Mouse (Mus musculus): Measurements from ENCODE around the gene Lrrc10. TPM values are rescaled to one million over a fixed set of nuclear protein-coding genes. Genes with fewer than 3 reads are reported as not detected.

Gene Lrrc10
- polyA plus RNA-seq (2015; fragmentation: Nextera tagmentation; extraction: Ambion mirVana): 0.19 TPM in 1 of 2 replicates, not detected in the other

DNA sequence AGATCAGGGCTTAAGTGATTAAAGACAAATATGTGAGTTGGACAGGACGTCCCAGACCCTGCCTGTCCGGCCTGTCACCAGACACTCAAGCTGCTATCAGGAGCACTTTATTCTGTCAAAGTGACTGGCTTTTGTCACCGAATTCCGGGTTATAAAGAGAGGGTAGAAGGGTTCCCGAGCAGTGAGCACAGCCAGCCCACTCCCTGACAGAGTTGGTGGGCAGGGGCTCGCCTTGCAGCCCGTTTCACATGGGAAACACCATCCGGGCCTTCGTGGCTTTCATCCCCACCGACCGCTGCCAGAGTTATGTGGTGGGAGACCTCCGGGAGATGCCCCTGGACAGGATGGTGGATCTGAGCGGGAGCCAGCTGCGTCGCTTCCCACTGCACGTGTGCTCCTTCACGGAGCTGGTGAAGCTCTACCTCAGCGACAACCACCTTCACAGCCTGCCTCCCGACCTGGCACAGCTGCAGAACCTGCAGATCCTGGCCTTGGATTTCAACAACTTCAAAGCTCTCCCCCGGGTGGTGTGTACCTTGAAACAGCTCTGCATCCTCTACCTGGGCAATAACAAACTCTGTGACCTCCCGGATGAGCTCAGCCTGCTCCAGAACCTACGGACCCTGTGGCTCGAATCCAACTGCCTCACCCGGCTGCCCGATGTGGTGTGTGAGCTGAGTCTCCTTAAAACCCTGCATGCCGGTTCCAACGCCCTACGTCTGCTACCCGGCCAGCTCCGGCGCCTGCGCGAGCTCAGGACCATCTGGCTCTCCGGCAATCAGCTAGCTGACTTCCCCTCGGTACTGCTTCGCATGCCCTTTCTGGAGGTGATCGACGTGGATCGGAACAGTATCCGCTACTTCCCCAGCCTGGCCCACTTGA lies at the start of gene Lrrc10:
Gene Lrrc10, plus strand, starts transcription at position 167 of the 882 bp plus-strand sequence.
- no peak within 1 kb of the TSS for H3K27ac ChIP-seq
- ATAC-seq (replicated peaks): 0 out of 2 replicates have a peak, but pooled peaks have one; percentile 32
- peaks cover 7% of the 10 kb centered on the region; the same call in 1 of the 2 replicates for H3K36me3 ChIP-seq (replicated peaks)
- H3K4me3 ChIP-seq: peak within 1 kb of the TSS; percentile 2; the same call in 1 of the 2 replicates
- no peaks in the 10 kb centered on the region for H3K27me3 ChIP-seq (replicated peaks)
- no peak within 1 kb of the TSS for H3K9ac ChIP-seq
- 0 out of 2 replicates have a peak, but pooled peaks cover 3% of the 10 kb centered on the region for H3K4me1 ChIP-seq
- 42% methylated on average over 40 of the region's 40 CpGs for WGBS
- H3K4me2 ChIP-seq: peak within 1 kb of the TSS; percentile 37
- H3K9me3 ChIP-seq: no peaks in the 10 kb centered on the region

DNA sequence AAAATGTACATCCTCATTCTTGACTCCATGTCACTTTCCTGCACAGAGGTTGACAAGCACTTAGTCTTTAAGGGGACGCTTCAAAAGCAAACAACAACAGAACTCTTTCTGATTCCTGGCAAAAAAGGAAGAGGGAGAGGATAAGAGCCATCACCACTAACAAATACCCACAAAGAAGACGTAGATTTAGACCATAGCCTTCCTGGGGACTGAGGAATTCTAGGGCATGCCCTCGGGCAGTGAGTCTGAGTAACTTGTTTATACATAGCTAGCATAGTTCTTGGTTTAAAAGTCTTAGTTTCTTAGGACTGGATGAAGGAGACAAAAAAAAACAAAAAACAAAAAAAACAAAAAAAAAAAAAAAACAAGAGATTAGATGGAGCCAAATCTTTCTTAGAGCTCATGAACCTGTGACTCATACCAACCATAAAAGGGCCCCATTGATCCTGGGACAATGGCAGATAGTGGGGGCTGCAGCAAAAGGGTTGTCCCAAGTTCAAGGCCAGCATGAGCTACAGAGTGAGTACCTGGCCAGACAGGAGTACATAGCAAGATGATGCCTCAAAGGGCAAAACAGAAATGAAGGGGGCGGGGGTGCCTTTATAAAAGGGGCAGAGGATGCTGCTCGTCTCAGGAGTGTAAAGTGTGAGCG lies 49.4 kb upstream of the Lrrc10 start:
- no peak overlapping the region for H3K9ac ChIP-seq
- ATAC-seq (replicated peaks): no peak
- no peak overlapping the region for H3K4me3 ChIP-seq
- no peaks in the 10 kb centered on the region for H3K4me1 ChIP-seq
- no peaks in the 10 kb centered on the region for H3K36me3 ChIP-seq (replicated peaks)
- H3K27me3 ChIP-seq (replicated peaks): no peaks in the 10 kb centered on the region
- no peak overlapping the region for H3K27ac ChIP-seq
- no peaks in the 10 kb centered on the region for H3K9me3 ChIP-seq
- H3K4me2 ChIP-seq: no peak overlapping the region
- WGBS: 66% methylated on average over 6 of the region's 6 CpGs

DNA sequence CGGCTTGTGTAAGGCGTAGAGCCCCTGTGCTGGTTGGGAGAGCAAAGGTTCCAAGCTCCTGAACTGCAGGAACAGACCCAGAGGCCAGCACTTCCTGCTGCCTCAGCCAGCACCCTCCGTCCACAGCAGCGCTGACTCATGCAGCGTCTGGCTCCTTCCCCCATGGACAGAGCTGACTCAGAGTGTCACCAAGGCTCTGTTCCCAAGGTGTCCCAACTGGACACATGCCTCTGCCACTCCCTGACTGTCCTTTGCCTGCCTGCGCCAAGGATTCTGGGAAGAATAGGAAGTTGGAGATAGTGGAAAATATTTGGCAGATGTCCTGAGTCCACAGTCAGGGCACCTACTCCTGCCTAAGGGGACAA lies 48.9 kb upstream of the Lrrc10 start:
- Histone ChIP-seq H3K36me3 (replicated peaks) (no peaks in the 10 kb centered on the region), H3K9me3 (no peaks in the 10 kb centered on the region), H3K9ac (no peak overlapping the region), H3K27me3 (replicated peaks) (no peaks in the 10 kb centered on the region), H3K4me1 (no peaks in the 10 kb centered on the region), H3K27ac (no peak overlapping the region), H3K4me3 (no peak overlapping the region), H3K4me2 (no peak overlapping the region)
- whole genome bisulfite sequencing: 81% methylated on average over 6 of the region's 6 CpGs
- no peak for ATAC-seq (replicated peaks)

DNA sequence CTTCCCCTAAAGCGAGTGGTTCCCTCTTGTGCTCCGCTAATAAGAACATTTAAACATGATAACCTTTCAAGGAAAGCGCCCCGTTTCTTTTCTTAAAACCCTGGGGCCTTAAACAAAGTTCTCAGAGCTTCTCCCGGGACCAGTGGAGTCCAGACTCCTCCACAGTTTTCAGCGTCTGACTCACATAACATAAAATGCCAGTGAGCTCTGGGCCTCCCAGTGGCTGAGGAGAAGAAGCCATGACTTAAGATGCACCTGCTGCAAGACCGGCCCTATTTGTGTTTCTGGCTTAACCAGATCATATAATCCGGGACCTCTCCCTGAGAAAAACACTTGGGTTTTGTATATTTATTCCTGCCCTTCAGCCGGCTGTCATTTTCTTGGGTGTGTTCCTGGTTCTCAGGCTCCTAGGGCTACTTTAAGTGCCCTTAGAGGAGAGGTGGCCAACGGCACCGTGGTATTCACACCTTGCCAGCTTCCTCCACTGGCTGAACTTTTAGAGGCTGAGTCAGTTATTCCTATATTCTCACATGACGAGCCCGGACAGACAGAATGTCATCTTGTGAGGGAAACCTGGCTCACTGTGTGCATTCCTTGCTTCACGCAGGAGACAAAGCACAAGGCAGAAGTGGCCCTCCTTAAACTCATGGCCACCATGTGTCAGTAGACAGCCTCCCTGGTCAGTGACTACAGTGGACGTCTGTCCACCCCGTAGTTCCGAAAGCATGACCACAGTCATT lies 46.3 kb upstream of the Lrrc10 start:
- no peak overlapping the region for H3K4me2 ChIP-seq
- no peaks in the 10 kb centered on the region for H3K4me1 ChIP-seq
- H3K9me3 ChIP-seq: no peaks in the 10 kb centered on the region
- WGBS: 87% methylated on average over 17 of the region's 17 CpGs
- ATAC-seq (replicated peaks): no peak
- no peaks in the 10 kb centered on the region for H3K27me3 ChIP-seq (replicated peaks)
- no peak overlapping the region for H3K4me3 ChIP-seq
- no peak overlapping the region for H3K27ac ChIP-seq
- H3K9ac ChIP-seq: no peak overlapping the region
- H3K36me3 ChIP-seq (replicated peaks): no peaks in the 10 kb centered on the region

DNA sequence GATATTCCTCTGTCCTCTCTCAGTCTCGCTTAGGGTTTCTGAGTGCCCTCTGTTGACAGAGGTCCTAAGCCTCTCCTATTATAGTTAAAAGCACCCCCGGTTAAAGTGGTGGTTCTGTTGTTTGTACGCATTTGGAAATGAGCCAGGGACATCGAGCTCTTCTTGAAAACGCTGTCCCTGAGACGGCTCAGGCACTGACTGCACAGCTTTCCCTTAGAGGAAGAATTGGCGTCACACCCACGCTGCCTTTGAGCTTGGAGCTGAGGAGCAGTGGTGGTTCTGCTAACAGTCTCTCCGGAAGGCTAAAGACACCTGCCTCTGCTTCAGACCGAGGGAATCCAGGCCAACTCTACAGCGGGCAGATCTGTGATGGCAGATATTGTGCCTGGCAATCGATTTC lies 44.2 kb upstream of the Lrrc10 start:
- Histone ChIP-seq H3K27ac (no peak overlapping the region), H3K36me3 (replicated peaks) (no peaks in the 10 kb centered on the region), H3K4me2 (no peak overlapping the region), H3K4me3 (no peak overlapping the region), H3K4me1 (peaks cover 10% of the 10 kb centered on the region; the same call in 1 of the 2 replicates), H3K9ac (no peak overlapping the region), H3K27me3 (replicated peaks) (no peaks in the 10 kb centered on the region), H3K9me3 (no peaks in the 10 kb centered on the region)
- no peak for ATAC-seq (replicated peaks)
- WGBS: 61% methylated on average over 12 of the region's 12 CpGs

DNA sequence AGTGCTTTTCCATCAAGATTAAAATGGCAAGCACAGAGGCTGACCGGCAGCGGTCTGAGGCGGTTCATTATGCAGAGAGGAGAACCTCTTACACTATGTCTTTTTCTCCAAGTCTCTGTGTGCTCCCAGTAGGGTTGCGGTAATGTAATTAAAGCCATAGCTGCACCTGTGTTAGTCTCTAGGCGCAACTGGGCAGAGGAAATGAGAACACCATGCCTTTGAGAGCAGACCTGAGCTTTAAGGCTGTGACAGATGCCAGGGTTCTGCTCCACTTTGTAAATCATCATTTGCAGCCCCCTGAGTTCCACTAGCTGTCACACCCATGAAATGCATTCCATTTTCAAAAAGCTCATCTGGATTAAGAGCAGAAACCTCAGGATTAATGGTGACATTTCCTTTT lies 40.4 kb upstream of the Lrrc10 start:
- Histone ChIP-seq H3K4me2 (no peak overlapping the region), H3K9me3 (no peaks in the 10 kb centered on the region), H3K36me3 (replicated peaks) (no peaks in the 10 kb centered on the region), H3K4me3 (no peak overlapping the region), H3K9ac (no peak overlapping the region), H3K4me1 (peaks cover 10% of the 10 kb centered on the region; the same call in 1 of the 2 replicates), H3K27me3 (replicated peaks) (no peaks in the 10 kb centered on the region), H3K27ac (no peak overlapping the region)
- ATAC-seq (replicated peaks): peak; percentile 52; the same call in 1 of the 2 replicates
- 51% methylated on average over 5 of the region's 5 CpGs for WGBS

DNA sequence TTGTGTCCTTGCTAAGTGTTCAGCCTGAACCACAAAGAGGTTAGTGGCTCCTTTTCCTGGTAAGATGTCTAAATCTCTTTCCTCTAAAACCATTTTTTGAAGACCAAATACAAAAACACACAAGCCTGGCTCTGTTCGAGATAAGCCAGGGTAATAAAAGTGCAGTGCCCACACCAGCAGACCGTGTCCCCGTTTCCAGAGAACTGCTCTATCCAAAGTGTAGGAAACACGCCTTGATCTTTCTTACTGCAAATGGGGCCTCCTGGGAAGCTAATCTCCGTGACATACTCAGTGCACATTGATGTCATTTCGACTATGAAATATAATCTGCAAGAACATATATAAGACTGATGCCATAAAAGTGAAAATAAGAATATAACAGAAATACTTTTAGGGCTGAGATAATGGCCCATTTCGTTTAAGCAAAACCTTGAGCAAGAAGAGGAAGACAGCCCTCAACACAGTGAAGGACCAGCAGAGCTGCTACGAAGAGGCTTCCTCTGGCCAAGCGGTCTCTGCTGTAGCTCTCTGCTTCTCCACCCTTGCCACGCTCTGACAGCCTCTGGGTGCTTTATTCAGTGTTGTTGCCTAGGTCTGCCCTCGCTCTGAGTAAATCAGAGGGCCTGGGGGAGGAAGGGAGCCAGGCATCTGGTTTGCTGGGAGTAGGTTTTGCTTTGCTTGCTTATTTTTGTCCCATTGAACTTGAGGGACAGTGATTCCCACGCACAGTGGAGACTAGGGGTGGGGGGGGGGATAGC lies 39.3 kb upstream of the Lrrc10 start:
- no peaks in the 10 kb centered on the region for H3K9me3 ChIP-seq
- H3K4me2 ChIP-seq: no peak overlapping the region
- no peak for ATAC-seq (replicated peaks)
- H3K27me3 ChIP-seq (replicated peaks): no peaks in the 10 kb centered on the region
- 60% methylated on average over 12 of the region's 12 CpGs for WGBS
- no peak overlapping the region for H3K27ac ChIP-seq
- H3K9ac ChIP-seq: no peak overlapping the region
- no peaks in the 10 kb centered on the region for H3K36me3 ChIP-seq (replicated peaks)
- H3K4me1 ChIP-seq: peaks cover 10% of the 10 kb centered on the region; the same call in 1 of the 2 replicates
- H3K4me3 ChIP-seq: no peak overlapping the region

DNA sequence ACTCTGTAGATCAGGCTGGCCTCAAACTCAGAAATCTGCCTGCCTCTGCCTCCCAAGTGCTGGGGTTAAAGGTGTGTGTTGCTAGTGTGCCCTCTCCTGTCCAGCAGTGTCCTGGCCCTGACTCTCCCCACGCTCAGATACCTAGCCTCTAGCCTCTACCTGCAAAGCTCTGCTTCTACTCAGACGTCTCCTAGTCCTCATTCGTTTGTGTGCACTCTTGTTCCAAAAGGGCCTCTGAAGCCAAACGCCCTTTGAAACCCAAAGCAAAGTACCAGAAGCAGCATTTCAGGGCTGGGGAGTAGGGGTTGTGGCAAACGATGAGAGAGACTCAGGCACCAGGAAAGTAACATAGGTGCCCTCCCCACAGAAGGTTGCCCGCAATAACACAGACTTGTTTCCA lies 35.5 kb upstream of the Lrrc10 start:
- no peak overlapping the region for H3K9ac ChIP-seq
- no peaks in the 10 kb centered on the region for H3K9me3 ChIP-seq
- no peak overlapping the region for H3K4me2 ChIP-seq
- no peak overlapping the region for H3K27ac ChIP-seq
- no peaks in the 10 kb centered on the region for H3K36me3 ChIP-seq (replicated peaks)
- peaks cover 10% of the 10 kb centered on the region; the same call in 1 of the 2 replicates for H3K4me1 ChIP-seq
- no peak overlapping the region for H3K4me3 ChIP-seq
- H3K27me3 ChIP-seq (replicated peaks): no peaks in the 10 kb centered on the region
- 93% methylated on average over 6 of the region's 6 CpGs for WGBS
- no peak for ATAC-seq (replicated peaks)

DNA sequence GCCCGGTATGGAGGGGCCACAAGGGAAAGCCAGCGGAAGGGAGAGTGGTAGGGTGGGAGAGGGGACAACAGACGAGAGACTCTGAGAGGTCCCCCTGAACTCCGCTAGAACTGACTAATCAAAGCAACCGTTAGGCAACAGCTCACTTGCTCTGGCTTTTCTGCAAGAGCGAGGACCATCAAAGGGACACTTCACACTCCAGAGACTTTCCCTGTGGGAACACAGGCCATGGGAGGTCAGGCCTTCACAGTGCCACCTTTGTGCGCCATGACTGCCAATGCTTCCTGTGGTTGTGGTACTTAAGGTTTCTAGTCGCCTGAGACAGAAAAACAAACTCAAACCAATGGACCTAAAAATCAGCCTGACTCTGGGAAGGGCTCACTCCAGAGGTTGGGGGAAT lies 34.1 kb upstream of the Lrrc10 start:
- H3K4me2 ChIP-seq: no peak overlapping the region
- no peak overlapping the region for H3K4me3 ChIP-seq
- ATAC-seq (replicated peaks): no peak
- no peaks in the 10 kb centered on the region for H3K36me3 ChIP-seq (replicated peaks)
- H3K27me3 ChIP-seq (replicated peaks): no peaks in the 10 kb centered on the region
- 0 out of 2 replicates have a peak, but pooled peaks cover 3% of the 10 kb centered on the region for H3K4me1 ChIP-seq
- H3K9ac ChIP-seq: no peak overlapping the region
- WGBS: 41% methylated on average over 8 of the region's 8 CpGs
- H3K9me3 ChIP-seq: no peaks in the 10 kb centered on the region
- H3K27ac ChIP-seq: no peak overlapping the region

DNA sequence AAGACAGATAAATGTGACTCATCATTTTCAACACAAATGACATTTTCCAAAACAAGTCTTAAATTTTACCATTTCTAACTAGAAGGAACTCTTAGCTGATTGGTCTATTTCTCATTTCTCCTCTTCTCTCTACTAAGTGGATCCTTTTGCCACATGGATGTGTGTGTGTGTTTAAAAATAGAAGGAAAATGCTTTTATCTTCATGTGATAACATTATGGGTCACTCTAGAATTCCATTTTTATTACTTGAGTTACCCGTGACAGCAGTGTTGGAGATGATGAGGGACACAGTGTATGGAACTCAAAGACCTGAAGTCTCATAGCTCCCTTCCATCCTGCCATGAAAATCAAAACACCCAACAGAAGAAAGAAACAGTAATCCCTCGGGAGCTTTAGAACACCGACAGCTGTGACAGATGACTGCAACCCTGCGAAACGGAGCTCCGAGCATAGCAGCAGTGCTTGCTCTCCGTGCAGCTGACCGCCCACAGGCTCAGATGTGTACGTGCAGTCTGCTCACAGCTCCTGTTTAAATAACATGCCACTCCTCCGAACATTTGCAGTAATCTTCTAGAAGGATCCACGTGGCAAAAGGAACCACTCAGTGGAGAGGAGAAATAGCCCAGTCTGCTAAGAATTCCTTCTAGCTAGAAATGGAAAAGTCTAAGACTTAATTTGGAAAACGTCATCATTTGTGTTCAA lies 31.3 kb upstream of the Lrrc10 start:
- Histone ChIP-seq H3K9me3 (no peaks in the 10 kb centered on the region), H3K36me3 (replicated peaks) (no peaks in the 10 kb centered on the region), H3K4me1 (peaks cover 12% of the 10 kb centered on the region), H3K4me2 (peak overlapping the region; percentile 37), H3K27ac (no peak overlapping the region), H3K27me3 (replicated peaks) (no peaks in the 10 kb centered on the region), H3K4me3 (no peak overlapping the region), H3K9ac (no peak overlapping the region)
- ATAC-seq (replicated peaks): peak; percentile 85
- 15% methylated on average over 12 of the region's 12 CpGs for WGBS

DNA sequence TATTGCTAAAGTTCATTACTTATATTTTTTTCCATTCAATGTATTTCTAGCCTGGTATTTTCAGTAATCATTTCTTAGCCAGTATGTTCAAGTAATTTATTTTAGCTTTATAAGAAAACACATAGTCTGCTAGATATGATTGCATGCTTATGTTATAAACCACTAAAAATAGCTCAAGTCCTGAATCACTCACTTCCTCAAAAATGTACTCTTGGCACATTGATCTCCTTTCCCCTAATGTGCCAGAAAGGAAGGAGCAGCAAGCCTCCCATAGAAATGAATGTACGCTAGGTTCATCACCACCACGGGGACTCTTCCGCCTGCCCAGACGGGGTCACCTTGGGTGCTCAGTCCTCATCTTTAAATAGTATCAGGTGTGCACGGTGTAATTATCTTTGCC lies 30.6 kb upstream of the Lrrc10 start:
- Histone ChIP-seq H3K9me3 (no peaks in the 10 kb centered on the region), H3K4me1 (peaks cover 12% of the 10 kb centered on the region), H3K4me2 (no peak overlapping the region), H3K9ac (no peak overlapping the region), H3K36me3 (replicated peaks) (no peaks in the 10 kb centered on the region), H3K4me3 (no peak overlapping the region), H3K27me3 (replicated peaks) (no peaks in the 10 kb centered on the region), H3K27ac (no peak overlapping the region)
- 95% methylated on average over 5 of the region's 5 CpGs for WGBS
- no peak for ATAC-seq (replicated peaks)

Data from midbrain, embryonic 15.5 days (tissue).